Mouse (Mus musculus) layer of hippocampus, adult 2 months (tissue): ENCODE data around the gene Slc26a3. TPM values are rescaled to one million over a fixed set of nuclear protein-coding genes. Genes with fewer than 3 reads are reported as not detected.
A peak's percentile ranks its signal among the peaks of the same experiment; 100 is the strongest.

Experiments used
- DNase-seq, 2 experiments: peaks; one replicate each; pipeline ENCODE4 v3.0.0; 2022; ENCODE audit warnings: low spot score in 2 of 2
- H3K27ac ChIP-seq: fragments of 200-600 bp; 2 replicates; pipeline ENCODE4 v1.8.1; 2022
- H3K4me3 ChIP-seq: fragments of 200-600 bp; 2 replicates; pipeline ENCODE4 v1.8.1; 2022; ENCODE audit warnings: mild to moderate bottlenecking
- CTCF ChIP-seq: fragments of 200-600 bp; conservative IDR thresholded peaks from 2 replicates; pipeline ENCODE4 v1.8.1; 2022; ENCODE audit warnings: antibody characterized with exemption, mild to moderate bottlenecking, moderate library complexity
- total RNA-seq, 2 experiments: library from RNA; stranded (reverse); gene quantifications; 2 replicates each; pipeline ENCODE4 v1.2.3; 2021

Slc26a3 gene
- total RNA-seq, 2 experiments from 2014 or later, result 0.15 to 0.56 TPM

GRCm38 (mm10) chr12:31508496-31508895, 117.8 kb downstream of the Slc26a3 start:
- peak overlapping the region; percentile 6; the same call in 1 of the 2 replicates for H3K27ac ChIP-seq
- no peak for DNase-seq
- TF ChIP-seq CTCF, result no peak
- no peak overlapping the region for H3K4me3 ChIP-seq

- no peak for TF ChIP-seq CTCF
- peak overlapping the region; percentile 68 for H3K27ac ChIP-seq
- DNase-seq, result peak in 1 of 2 experiments; percentile 24
- no peak overlapping the region for H3K4me3 ChIP-seq
Measured at GRCm38 (mm10) chr12:31511218-31511617, 120.5 kb downstream of the Slc26a3 start.

- Histone ChIP-seq H3K4me3 (no peak overlapping the region), H3K27ac (0 out of 2 replicates have a peak overlapping the region, but pooled peaks have one; percentile 68)
- TF ChIP-seq CTCF, result no peak
- DNase-seq, result no peak
Measured at GRCm38 (mm10) chr12:31512634-31513411, 122.2 kb downstream of the Slc26a3 start.

- DNase-seq, result no peak
- H3K4me3 ChIP-seq, result no peak overlapping the region
- no peak overlapping the region for H3K27ac ChIP-seq
- TF ChIP-seq CTCF, result no peak
Measured at GRCm38 (mm10) chr12:31513724-31514503, 123.2 kb downstream of the Slc26a3 start.

GRCm38 (mm10) chr12:31520119-31520518, 129.4 kb downstream of the Slc26a3 start:
- Histone ChIP-seq H3K4me3 (no peak overlapping the region), H3K27ac (0 out of 2 replicates have a peak overlapping the region, but pooled peaks have one; percentile 23)
- no peak for TF ChIP-seq CTCF
- peak in 1 of 2 experiments; percentile 27 for DNase-seq

- Histone ChIP-seq H3K4me3 (no peak overlapping the region), H3K27ac (no peak overlapping the region)
- no peak for TF ChIP-seq CTCF
- no peak for DNase-seq
Measured at GRCm38 (mm10) chr12:31521371-31521770, 130.7 kb downstream of the Slc26a3 start.

Other genes with a start within 250 kb of the Slc26a3 start
- not detected for gene Gm6993, start 150.1 kb upstream of the Slc26a3 start, total RNA-seq
- 10 to 100 TPM; 37.8 to 46.8 TPM for gene Lamb1, start 125.6 kb upstream of the Slc26a3 start, total RNA-seq
- 100 to 1,000 TPM; 106 to 108 TPM for gene Dld, start 39.4 kb upstream of the Slc26a3 start, total RNA-seq
- gene Cbll1, start 108.7 kb downstream of the Slc26a3 start, total RNA-seq, result 10 to 100 TPM; 23.7 to 27.1 TPM
- gene Slc26a4, start 169.1 kb downstream of the Slc26a3 start, total RNA-seq, result 10 to 100 TPM; 10.5 to 11.3 TPM
- 10 to 100 TPM; 38.5 to 39.6 TPM for gene Bcap29, start 243.8 kb downstream of the Slc26a3 start, total RNA-seq